ENCODE assay signal across 10 mouse cellular contexts in the genomic region with DNA sequence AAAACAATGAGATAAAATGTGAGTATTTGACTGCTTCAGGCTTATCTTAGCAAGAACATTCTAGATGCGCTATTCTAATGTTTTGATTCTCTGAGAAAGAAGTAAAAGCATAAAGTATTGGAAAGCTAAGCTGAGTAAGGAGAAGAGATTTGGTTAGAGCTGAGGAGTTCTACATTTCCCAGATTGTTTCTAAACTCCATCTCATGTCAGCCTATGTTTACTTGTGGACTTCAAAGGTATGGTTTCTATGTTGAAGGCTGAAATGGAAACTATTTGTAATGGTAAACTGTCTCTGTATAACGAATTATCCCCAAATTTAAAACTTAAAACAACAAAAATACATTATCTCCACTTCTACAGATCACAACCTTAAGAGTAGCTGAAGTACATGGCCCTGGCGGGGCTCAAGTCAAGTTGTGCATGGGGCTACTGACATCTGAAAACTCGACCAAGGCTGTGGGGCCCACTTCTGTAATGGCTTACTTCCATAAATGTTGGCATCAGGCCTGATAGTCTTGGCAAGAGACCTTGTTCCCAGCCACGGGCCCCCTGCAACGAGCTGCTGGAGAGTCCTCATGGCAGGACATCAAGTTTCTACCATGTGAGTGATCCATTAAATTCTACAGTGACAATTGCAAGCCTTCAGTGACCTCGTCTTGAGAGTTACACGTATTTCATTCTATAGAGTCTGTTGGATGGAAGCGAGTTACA.
DNase-seq lines count a peak whose midpoint lies in the region; ATAC-seq and TF ChIP-seq lines count a peak whose summit lies in the region.
"Had no signal": no experiment of that assay in that cellular context is flagged by ENCODE, and none has a peak within 500 bp of the region (broad histone marks: within the 10 kb centered on the region; RNA-seq: fewer than 3 reads in every experiment).

No protein-coding gene starts in this region.

- H3K36me3 ChIP-seq in hindbrain, embryonic 16.5 days (ENCODE audit: control insufficient read depth, insufficient read depth, low read length): no peaks in the 10 kb centered on the region
- no peaks in the 10 kb centered on the region for H3K36me3 ChIP-seq in hindbrain, embryonic 11.5 days (ENCODE audit: control insufficient read depth, insufficient read depth, low read length)
- H3K36me3 ChIP-seq in lung, postnatal 0 days (ENCODE audit: insufficient read depth, low read length): no peaks in the 10 kb centered on the region

- no peaks in the 10 kb centered on the region; the same call in 1 of the 2 replicates for H3K4me1 ChIP-seq in hindbrain, embryonic 16.5 days (ENCODE audit: control insufficient read depth, insufficient read depth, low read depth, low read length)
- H3K4me1 ChIP-seq in hindbrain, embryonic 11.5 days (replicated peaks; ENCODE audit: control insufficient read depth, insufficient read depth, low read length): no peaks in the 10 kb centered on the region
- no peaks in the 10 kb centered on the region for H3K4me1 ChIP-seq in lung, postnatal 0 days (ENCODE audit: insufficient read depth, low read depth, low read length)

- H3K27me3 ChIP-seq in hindbrain, embryonic 16.5 days (replicated peaks; ENCODE audit: control insufficient read depth, insufficient read depth, low read length): no peaks in the 10 kb centered on the region
- H3K27me3 ChIP-seq in hindbrain, embryonic 11.5 days (ENCODE audit: control insufficient read depth, insufficient read depth, low read length): no peaks in the 10 kb centered on the region
- no peaks in the 10 kb centered on the region for H3K27me3 ChIP-seq in lung, postnatal 0 days (replicated peaks; ENCODE audit: insufficient read depth, low read length)

- peak; percentile 58; the same call in 1 of the 2 replicates for ATAC-seq in hindbrain, embryonic 16.5 days
- no peak for ATAC-seq in hindbrain, embryonic 11.5 days (ENCODE audit: low FRiP score)
- peak; percentile 73 for ATAC-seq in lung, postnatal 0 days
- ATAC-seq in erythroblast, adult 5-6 weeks (replicated peaks; ENCODE audit: low FRiP score, poor library complexity, severe bottlenecking): no peak
- ATAC-seq: intestine, postnatal 0 days had no signal

- peak; percentile 45 for TF ChIP-seq EP300 in lung, postnatal 0 days (IDR thresholded peaks at IDR 0.05)

- no peaks in the 10 kb centered on the region for H3K9me3 ChIP-seq in hindbrain, embryonic 16.5 days (ENCODE audit: control insufficient read depth, low read length)
- no peaks in the 10 kb centered on the region for H3K9me3 ChIP-seq in hindbrain, embryonic 11.5 days (ENCODE audit: control insufficient read depth, low read length)
- no peaks in the 10 kb centered on the region for H3K9me3 ChIP-seq in lung, postnatal 0 days (ENCODE audit: low read length)

- no peak for DNase-seq in hindbrain, embryonic 11.5 days (ENCODE audit: low spot score)
- peak; percentile 85 for DNase-seq in cerebellum, adult 11-12 months
- peak; percentile 73 to 87 for DNase-seq in cerebellum, postnatal 14 days
- DNase-seq in lung, postnatal 0 days (ENCODE audit: low spot score): peak; percentile 75
- no peak for DNase-seq in kidney, adult 11 months
- DNase-seq: retina, postnatal 1 day; thymus, adult 2 months had no signal

- no peak for TF ChIP-seq CTCF in lung, postnatal 0 days (IDR thresholded peaks at IDR 0.05)

- no peak overlapping the region for H3K4me3 ChIP-seq in hindbrain, embryonic 16.5 days (ENCODE audit: low read length)
- H3K4me3 ChIP-seq in hindbrain, embryonic 11.5 days (ENCODE audit: low read depth, low read length): no peak overlapping the region
- H3K4me3 ChIP-seq in lung, postnatal 0 days (ENCODE audit: low read depth, low read length): no peak overlapping the region

- no peak overlapping the region for H3K4me2 ChIP-seq in hindbrain, embryonic 16.5 days (ENCODE audit: low read length)
- no peak overlapping the region for H3K4me2 ChIP-seq in hindbrain, embryonic 11.5 days (replicated peaks; ENCODE audit: low read depth, low read length)
- no peak overlapping the region for H3K4me2 ChIP-seq in lung, postnatal 0 days (replicated peaks; ENCODE audit: low read depth, low read length)

- H3K9ac ChIP-seq in hindbrain, embryonic 16.5 days (ENCODE audit: low read depth, low read length): no peak overlapping the region
- H3K9ac ChIP-seq in hindbrain, embryonic 11.5 days (ENCODE audit: low read depth, low read length): no peak overlapping the region
- no peak overlapping the region for H3K9ac ChIP-seq in lung, postnatal 0 days (replicated peaks; ENCODE audit: low read depth)

- no peak overlapping the region for H3K27ac ChIP-seq in hindbrain, embryonic 16.5 days (ENCODE audit: low read depth, low read length)
- H3K27ac ChIP-seq in hindbrain, embryonic 11.5 days (ENCODE audit: low read depth, low read length): no peak overlapping the region
- H3K27ac ChIP-seq in lung, postnatal 0 days (ENCODE audit: low read length): no peak overlapping the region

- WGBS in hindbrain, embryonic 16.5 days: 66% methylated on average over 9 of the region's 9 CpGs
- whole genome bisulfite sequencing in hindbrain, embryonic 11.5 days: 87% methylated on average over 9 of the region's 9 CpGs
- WGBS in lung, postnatal 0 days: 33% methylated on average over 9 of the region's 9 CpGs

Comparison
In these comparisons a context has a peak if more than half of its experiments do, and no peak if none do; other contexts are left out.
1. ATAC-seq: peak in hindbrain, embryonic 16.5 days (single experiment) and lung, postnatal 0 days (single experiment); none in hindbrain, embryonic 11.5 days (single experiment) and erythroblast, adult 5-6 weeks (single experiment).
2. DNase-seq: peak in cerebellum, adult 11-12 months (single experiment), cerebellum, postnatal 14 days (2 of 2) and lung, postnatal 0 days (single experiment); none in hindbrain, embryonic 11.5 days (single experiment) and kidney, adult 11 months (single experiment).